Mouse (Mus musculus) left cerebral cortex, adult 18-20 months (tissue): ENCODE results near the gene Nadk2. TPM values are rescaled to one million over a fixed set of nuclear protein-coding genes. Genes with fewer than 3 reads are reported as not detected.

Experiments used
- DNase-seq, 2 experiments: peaks; one replicate each; pipeline ENCODE4 v3.0.0; 2021 to 2022; ENCODE audit warnings: low spot score in 2 of 2, mixed read lengths in 1 of 2
- long read RNA-seq, 2 experiments: library from polyadenylated mRNA; stranded (forward); transcript quantifications; one replicate each; pipeline ENCODE4 v2.0.0; 2021
- total RNA-seq, 2 experiments: library from RNA; stranded (reverse); gene quantifications; 2 replicates each; pipeline ENCODE4 v1.2.3; 2021

The Nadk2 gene
- 10 to 100 TPM; 45.1 to 47.7 TPM for total RNA-seq
- long read RNA-seq, experiment 1, full-length matches to known transcripts, result 41 of 114 reads
- long read RNA-seq, experiment 1, partial matches to known transcripts, result 2 of 114 reads
- long read RNA-seq, experiment 1, other reads (novel, unspliced or antisense), result 71 of 114 reads
- long read RNA-seq, experiment 2, full-length matches to known transcripts, result 24 of 58 reads
- long read RNA-seq, experiment 2, partial matches to known transcripts, result 1 of 58 reads
- long read RNA-seq, experiment 2, other reads (novel, unspliced or antisense), result 33 of 58 reads

DNA sequence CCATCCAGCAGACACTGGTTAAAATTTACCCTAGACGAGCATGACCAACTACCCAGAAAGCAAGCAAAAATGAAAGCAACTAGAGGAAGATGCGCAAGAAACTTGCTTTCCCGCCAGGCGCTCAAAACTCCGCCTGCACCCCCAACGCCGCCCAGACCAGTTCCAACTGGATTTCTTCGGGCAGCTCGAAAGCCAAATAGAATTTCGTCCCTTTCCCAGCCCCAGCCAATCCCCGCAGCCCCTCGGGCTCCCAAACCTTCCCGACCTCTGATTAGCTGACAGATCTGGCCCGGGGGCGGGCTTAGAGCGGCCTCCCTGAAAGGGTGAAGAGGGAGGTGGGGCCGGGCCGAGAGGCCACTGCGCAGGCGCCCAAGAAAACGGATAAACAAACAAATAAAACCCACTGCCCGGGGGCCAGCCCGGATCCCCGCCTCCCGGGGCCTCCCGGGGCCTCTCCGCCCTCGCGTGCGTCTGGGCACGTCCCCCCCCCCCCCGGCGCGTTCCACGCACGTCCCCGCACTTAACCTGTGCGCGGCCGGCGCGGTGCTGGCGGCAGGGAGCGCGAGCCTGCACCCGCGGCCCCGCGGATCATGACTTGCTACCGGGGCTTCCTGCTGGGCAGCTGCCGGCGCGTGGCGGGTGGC, at the start of gene Nadk2:
TSS of gene Nadk2 (plus strand) at position 349 of the 644 bp plus-strand sequence.
- DNase-seq, result peak; percentile 92 to 96

DNA sequence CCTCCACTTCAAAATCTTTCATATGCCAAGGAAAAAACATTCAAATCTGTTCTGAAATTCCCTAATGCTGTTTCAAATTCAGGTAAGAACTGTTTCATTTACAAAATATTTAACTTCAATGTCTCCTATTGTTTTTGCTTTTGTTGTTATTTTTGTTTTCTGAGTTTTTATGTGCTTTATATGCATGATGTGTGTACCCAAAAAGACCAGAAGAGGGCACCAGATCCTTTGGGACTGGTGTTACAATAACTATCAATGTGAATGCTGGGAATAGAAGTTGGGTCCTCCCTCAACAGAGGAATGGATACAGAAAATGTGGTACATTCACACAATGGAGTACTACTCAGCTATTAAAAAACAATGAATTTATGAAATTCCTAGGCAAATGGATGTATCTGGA, 15.4 kb upstream of the Nadk2 start:
- DNase-seq, result no peak

- DNase-seq, result no peak
Measured at GRCm38 (mm10) chr15:9059856-9060255, 11.2 kb upstream of the Nadk2 start.

- DNase-seq, result no peak
Measured at GRCm38 (mm10) chr15:9061150-9061882, 9.7 kb upstream of the Nadk2 start.

DNA sequence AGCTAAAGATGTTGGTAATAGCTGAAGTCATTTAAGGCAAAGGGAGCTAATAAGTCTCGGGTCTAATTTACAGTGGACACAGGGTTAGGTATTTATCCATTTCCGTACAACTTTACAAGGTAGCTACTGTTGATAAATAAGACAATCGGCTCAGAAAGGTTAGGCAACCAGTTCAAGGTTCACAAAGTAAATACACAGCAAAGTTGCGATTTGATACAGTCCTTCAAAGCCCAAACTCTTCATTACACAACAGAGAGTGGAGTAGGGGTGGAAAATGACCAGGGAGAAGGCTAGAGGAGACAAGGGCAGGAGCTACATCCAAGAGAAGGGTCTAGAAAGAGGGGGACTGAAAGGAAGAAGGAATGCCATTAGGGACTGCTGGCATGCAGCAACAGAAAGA, 2.2 kb upstream of the Nadk2 start:
- no peak for DNase-seq

- DNase-seq, result no peak
Measured at GRCm38 (mm10) chr15:9070353-9070752, 707 bp upstream of the Nadk2 start.

DNA sequence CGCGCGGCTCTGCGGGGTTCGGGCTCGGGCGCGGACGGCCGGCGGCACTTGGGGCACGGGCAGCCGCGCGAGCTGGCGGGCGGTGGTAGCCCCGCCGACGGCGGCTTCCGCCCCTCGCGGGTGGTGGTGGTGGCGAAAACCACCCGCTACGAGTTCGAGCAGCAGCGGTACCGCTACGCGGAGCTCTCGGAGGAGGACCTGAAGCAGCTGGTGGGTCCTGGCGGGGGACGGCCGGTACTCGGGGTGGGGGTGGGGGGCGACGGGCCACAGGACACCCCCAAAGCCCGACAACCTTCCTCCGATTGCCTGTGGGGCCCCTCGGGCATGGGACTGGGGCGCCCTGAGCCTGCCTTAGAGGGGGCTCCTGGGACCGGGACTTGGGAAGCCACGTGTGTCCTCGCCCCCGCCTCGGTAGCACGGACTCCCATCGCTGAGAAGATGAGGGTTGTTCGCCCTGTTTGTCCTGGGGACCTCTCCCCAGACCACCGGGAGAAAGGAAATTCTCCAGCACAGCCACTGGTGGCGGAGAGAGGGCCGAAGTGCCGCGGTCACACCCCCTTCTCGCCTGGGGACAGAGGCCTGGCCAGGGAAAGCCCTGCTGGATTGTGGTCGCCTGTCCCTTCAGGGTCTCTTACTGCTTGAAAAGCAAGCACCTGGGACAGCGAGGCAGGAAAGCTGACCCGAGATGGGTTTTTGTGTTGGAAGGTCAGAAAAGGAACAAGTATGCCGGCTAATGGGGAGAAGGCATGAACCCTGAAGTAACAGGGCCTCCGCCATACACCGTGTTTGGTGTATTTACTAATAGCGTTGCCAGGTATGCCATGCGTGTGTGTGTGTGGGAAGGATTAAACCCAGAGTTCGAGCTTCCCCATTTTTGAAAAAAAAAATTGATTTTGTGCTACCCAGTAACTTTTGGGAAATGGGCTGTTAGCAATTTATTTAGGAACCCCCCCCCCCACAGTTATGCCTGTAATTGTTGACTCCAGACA, 790 bp downstream of the Nadk2 start:
- peak in 1 of 2 experiments; percentile 19 for DNase-seq

- DNase-seq, result no peak
Measured at GRCm38 (mm10) chr15:9072630-9073029, 1.6 kb downstream of the Nadk2 start.

DNA sequence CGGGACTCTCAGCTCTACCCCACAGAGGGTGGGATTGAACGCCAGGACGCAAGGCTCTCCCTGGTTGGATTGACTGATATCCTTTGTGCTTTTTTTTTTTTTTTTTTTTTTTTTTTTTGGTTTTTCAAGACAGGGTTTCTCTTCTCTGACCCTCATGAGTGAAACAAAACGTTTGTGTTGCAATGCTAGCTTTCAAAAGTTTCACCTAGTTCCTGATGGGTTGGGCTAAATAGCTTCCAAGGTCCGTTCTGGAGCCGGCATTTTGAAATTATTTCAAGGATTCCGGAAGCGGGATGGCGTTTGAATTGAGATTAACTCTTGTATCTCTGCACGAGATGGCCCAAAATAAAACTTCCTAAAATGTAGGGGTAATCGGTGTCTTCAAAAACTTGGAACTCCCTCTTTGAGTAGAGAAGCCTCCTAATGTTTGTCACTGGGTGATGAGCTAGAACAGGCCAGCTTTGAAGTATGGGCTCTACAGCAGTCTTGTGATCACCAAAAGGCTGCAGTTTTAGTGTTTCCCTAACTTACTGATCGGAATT, 2.1 kb downstream of the Nadk2 start:
- DNase-seq, result no peak

DNA sequence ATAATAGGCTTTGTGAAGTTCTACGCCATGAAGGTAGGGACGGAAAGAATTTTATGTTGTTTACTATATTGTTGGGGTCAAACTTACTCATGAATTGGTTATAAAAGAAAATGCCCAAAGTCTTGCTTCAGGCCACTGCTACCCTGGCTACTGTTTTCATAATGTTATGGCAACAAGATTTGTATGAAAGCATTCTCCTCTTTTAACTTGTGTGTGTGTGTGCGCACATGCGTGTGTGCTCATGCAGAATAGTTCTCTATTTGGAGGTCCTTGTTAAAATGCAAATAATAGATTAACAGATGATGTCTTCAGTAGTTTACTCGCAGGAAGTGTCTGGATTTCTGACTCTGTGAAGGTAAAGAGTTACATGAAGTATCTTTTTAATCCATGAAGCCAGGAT, 2.6 kb downstream of the Nadk2 start:
- no peak for DNase-seq

DNA sequence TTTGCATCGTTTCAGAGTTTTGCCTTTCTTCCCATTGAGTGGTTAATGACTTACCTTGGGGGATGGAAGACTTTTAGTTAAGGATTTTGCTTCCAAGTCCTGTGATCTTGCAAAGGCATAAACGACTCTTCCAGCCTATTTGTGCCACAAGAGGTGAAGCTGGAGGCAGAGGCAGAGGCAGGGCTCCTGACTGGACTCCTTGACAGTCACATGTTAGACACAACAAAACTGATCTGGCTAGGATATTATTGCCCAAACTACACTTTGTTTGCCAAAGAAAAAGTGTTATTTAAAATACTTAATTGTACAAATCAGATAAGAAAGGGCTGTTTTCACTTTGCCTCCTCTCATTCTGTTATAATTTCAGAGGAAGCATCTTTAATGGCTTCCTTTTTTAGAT, 3.1 kb downstream of the Nadk2 start:
- no peak for DNase-seq

DNA sequence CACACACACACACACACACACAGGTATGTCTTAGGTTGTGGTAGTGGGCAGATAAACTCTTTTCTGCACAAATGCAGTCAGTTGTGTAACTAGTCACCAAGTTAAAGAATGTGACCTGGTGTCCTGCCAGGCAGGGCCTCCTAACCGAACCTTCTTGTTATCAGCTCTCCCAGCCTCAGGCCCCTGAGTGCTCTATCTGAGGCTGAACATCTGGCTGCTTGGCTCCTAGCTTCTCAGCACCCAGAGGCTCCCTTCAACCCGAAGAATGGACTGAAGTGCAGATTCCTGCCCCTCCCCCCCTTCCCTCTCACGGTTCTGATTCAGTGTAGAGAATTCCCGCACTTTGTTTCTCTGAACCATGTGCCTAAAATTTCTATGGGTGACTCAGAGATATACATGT, 3.6 kb downstream of the Nadk2 start:
- DNase-seq, result no peak

- no peak for DNase-seq
Measured at GRCm38 (mm10) chr15:9075608-9076200, 4.6 kb downstream of the Nadk2 start.

- no peak for DNase-seq
Measured at GRCm38 (mm10) chr15:9078481-9079300, 7.6 kb downstream of the Nadk2 start.

DNA sequence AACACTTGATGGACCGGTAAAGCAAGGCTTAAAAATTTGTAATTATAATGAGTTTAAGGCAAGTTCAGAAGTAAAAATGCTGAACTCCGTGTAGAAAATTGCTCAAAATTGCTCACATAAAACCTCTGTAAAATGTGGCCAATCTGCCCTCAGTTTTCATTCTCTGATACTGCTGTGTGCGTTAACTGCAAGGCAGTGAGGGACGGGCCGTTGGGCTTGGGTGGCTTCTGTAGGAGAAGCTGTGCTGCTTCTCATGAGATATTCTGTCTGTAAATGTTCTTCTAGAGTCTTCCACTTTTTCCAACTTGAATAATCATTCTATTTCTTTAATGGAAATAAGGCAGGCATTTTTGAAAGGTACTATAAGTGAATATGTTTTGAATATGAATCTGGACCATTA, 8.6 kb downstream of the Nadk2 start:
- DNase-seq, result no peak

GRCm38 (mm10) chr15:9080206-9080605, 9.1 kb downstream of the Nadk2 start:
- DNase-seq, result no peak

- DNase-seq, result no peak
Measured at GRCm38 (mm10) chr15:9081294-9081693, 10.2 kb downstream of the Nadk2 start.

DNA sequence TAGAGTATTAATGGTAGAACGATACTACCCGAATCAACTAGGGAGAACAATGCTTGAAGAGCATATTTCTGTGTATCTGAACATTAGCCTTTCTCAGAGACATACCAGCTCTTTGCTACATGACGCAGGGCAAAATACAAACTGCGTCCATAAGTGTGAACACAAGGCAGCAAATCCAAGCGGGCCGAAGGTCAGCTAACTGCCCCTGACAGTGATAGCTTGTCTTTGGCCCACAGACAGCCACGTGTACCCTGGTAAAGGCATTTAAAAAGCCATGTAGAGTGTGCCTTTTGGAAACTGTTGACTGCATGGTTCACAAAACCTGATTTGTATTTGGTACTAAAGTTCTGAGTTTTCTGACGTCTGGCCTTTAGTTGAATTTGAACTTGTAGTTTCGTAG, 11.7 kb downstream of the Nadk2 start:
- no peak for DNase-seq

DNA sequence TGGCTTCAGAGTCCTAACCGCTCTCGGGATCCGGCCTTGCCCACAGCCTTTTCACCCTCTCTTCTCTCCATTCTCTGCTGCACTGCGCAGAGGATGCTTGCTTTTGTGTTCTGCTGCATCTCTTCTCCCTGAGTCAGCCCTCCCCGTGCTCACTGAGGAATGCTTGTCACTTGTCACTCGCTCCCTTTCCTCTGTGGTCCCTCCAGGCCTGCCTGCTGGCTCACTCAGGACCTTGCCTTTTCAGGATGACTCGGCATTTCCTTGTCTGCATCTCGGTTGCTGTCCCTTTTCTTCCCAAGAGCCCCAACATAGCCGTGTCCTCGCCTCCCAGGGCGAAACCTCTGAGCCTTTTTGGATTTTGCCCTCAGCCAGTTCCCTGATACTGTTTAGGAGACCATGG, 15.8 kb downstream of the Nadk2 start:
- no peak for DNase-seq

GRCm38 (mm10) chr15:9087421-9087820, 16.4 kb downstream of the Nadk2 start:
- no peak for DNase-seq
